Mouse (Mus musculus) layer of hippocampus, postnatal 25 days (tissue): Measurements from ENCODE around the gene Def8. TPM values are rescaled to one million over a fixed set of nuclear protein-coding genes. Genes with fewer than 3 reads are reported as not detected.
"Not testable (repeated sequence)": the region's sequence is repeated elsewhere in the genome, so short reads cannot be mapped to it uniquely, and the experiment has no call there.

Experiments used
- DNase-seq, 2 experiments: peaks; one replicate each; pipeline ENCODE4 v3.0.0; 2022; ENCODE audit warnings: mixed read lengths in 2 of 2, low spot score in 1 of 2; ENCODE audit errors: extremely low spot score in 1 of 2
- total RNA-seq, 2 experiments: library from RNA; stranded (reverse); gene quantifications; 2 replicates each; pipeline ENCODE4 v1.2.3; 2021

Def8 gene
- total RNA-seq, 2 experiments from 2014 or later = 64.6 to 66.6 TPM

GRCm38 (mm10) chr8:123431616-123432365 is 8.5 kb downstream of the Def8 start:
- DNase-seq = no peak

GRCm38 (mm10) chr8:123432381-123432780 is 9.1 kb downstream of the Def8 start:
- DNase-seq = no peak

GRCm38 (mm10) chr8:123433241-123433974 is 10.1 kb downstream of the Def8 start:
- not testable (repeated sequence) for DNase-seq

GRCm38 (mm10) chr8:123441788-123442187 is 18.5 kb downstream of the Def8 start:
- DNase-seq = no peak

GRCm38 (mm10) chr8:123442351-123442750 is 19.0 kb downstream of the Def8 start:
- no peak for DNase-seq

GRCm38 (mm10) chr8:123442871-123443575 is 19.7 kb downstream of the Def8 start:
- DNase-seq = peak; percentile 92 to 95

- no peak for DNase-seq
Observed at GRCm38 (mm10) chr8:123443576-123443921, 20.2 kb downstream of the Def8 start.

GRCm38 (mm10) chr8:123444131-123444530 is 20.8 kb downstream of the Def8 start:
- no peak for DNase-seq

- no peak for DNase-seq
Observed at GRCm38 (mm10) chr8:123445981-123446380, 22.7 kb downstream of the Def8 start.

GRCm38 (mm10) chr8:123446799-123447198 is 23.5 kb downstream of the Def8 start:
- no peak for DNase-seq

- no peak for DNase-seq
Observed at GRCm38 (mm10) chr8:123450783-123451182, 27.5 kb downstream of the Def8 start.

- not testable (repeated sequence) for DNase-seq
Observed at GRCm38 (mm10) chr8:123451747-123452146, 28.4 kb downstream of the Def8 start.

GRCm38 (mm10) chr8:123452149-123452548 is 28.8 kb downstream of the Def8 start:
- no peak for DNase-seq

- DNase-seq = no peak
Observed at GRCm38 (mm10) chr8:123453291-123453690, 30.0 kb downstream of the Def8 start.

- DNase-seq = no peak
Observed at GRCm38 (mm10) chr8:123453951-123454350, 30.6 kb downstream of the Def8 start.

GRCm38 (mm10) chr8:123454559-123454958 is 31.2 kb downstream of the Def8 start:
- DNase-seq = no peak

- no peak for DNase-seq
Observed at GRCm38 (mm10) chr8:123463651-123464050, 40.3 kb downstream of the Def8 start.

- DNase-seq = no peak
Observed at GRCm38 (mm10) chr8:123467476-123467875, 44.1 kb downstream of the Def8 start.

GRCm38 (mm10) chr8:123472991-123473390 is 49.7 kb downstream of the Def8 start:
- DNase-seq = not testable (repeated sequence)

GRCm38 (mm10) chr8:123474549-123474948 is 51.2 kb downstream of the Def8 start:
- DNase-seq = not testable (repeated sequence)
